Mouse (Mus musculus) layer of hippocampus, adult 9-10 months (tissue): ENCODE data around the gene Hsd17b6.

ENCODE experiments used
- DNase-seq: peaks from one replicate; pipeline ENCODE4 v3.0.0; 2022; ENCODE audit warnings: low spot score

Hsd17b6 gene

GRCm38 (mm10) chr10:128005479-128005878 is 1.9 kb downstream of the Hsd17b6 start:
- DNase-seq = no peak

GRCm38 (mm10) chr10:128004918-128005317 is 2.5 kb downstream of the Hsd17b6 start:
- no peak for DNase-seq

GRCm38 (mm10) chr10:128003281-128003801 is 4.1 kb downstream of the Hsd17b6 start:
- no peak for DNase-seq

- DNase-seq = no peak
These were observed 9.2 kb downstream of the Hsd17b6 start for GRCm38 (mm10) chr10:127998260-127998659.

- no peak for DNase-seq
These were observed 10.7 kb downstream of the Hsd17b6 start for GRCm38 (mm10) chr10:127996690-127997089.

- DNase-seq = no peak
These were observed 21.8 kb downstream of the Hsd17b6 start for GRCm38 (mm10) chr10:127985601-127986000.

- DNase-seq = no peak
These were observed 22.8 kb downstream of the Hsd17b6 start for GRCm38 (mm10) chr10:127984650-127985049.

GRCm38 (mm10) chr10:127975503-127975902 is 31.9 kb downstream of the Hsd17b6 start:
- no peak for DNase-seq

GRCm38 (mm10) chr10:127974062-127974461 is 33.3 kb downstream of the Hsd17b6 start:
- no peak for DNase-seq

GRCm38 (mm10) chr10:127971135-127971534 is 36.3 kb downstream of the Hsd17b6 start:
- no peak for DNase-seq

GRCm38 (mm10) chr10:127970359-127970831 is 37.0 kb downstream of the Hsd17b6 start:
- DNase-seq = no peak

GRCm38 (mm10) chr10:127969820-127970219 is 37.6 kb downstream of the Hsd17b6 start:
- no peak for DNase-seq

GRCm38 (mm10) chr10:127966506-127966905 is 40.9 kb downstream of the Hsd17b6 start:
- no peak for DNase-seq

- no peak for DNase-seq
These were observed 43.4 kb downstream of the Hsd17b6 start for GRCm38 (mm10) chr10:127964004-127964403.

GRCm38 (mm10) chr10:127962451-127962850 is 45.0 kb downstream of the Hsd17b6 start:
- DNase-seq = no peak

GRCm38 (mm10) chr10:127959161-127959679 is 48.2 kb downstream of the Hsd17b6 start:
- no peak for DNase-seq

- DNase-seq = no peak
These were observed 51.1 kb downstream of the Hsd17b6 start for GRCm38 (mm10) chr10:127956168-127956816.

GRCm38 (mm10) chr10:127955034-127955433 is 52.4 kb downstream of the Hsd17b6 start:
- no peak for DNase-seq

GRCm38 (mm10) chr10:127951821-127952220 is 55.6 kb downstream of the Hsd17b6 start:
- DNase-seq = no peak

GRCm38 (mm10) chr10:127951390-127951789 is 56.0 kb downstream of the Hsd17b6 start:
- DNase-seq = no peak

- no peak for DNase-seq
These were observed 57.7 kb downstream of the Hsd17b6 start for GRCm38 (mm10) chr10:127949596-127950130.

- DNase-seq = no peak
These were observed 61.9 kb downstream of the Hsd17b6 start for GRCm38 (mm10) chr10:127945432-127946064.
